Mouse (Mus musculus) olfactory bulb, adult 2 months (tissue): ENCODE results near the gene Hpca.

Experiments
- CTCF ChIP-seq: fragments of 200-500 bp; IDR thresholded peaks from 2 replicates; pipeline ENCODE4 v1.5.1; 2012; ENCODE audit warnings: low read depth, mild to moderate bottlenecking, low read length, moderate library complexity; ENCODE audit not compliant: insufficient read depth
- POLR2A ChIP-seq: fragments of 200-500 bp; IDR thresholded peaks from 2 replicates; pipeline ENCODE4 v1.6.1; 2012; ENCODE audit warnings: mild to moderate bottlenecking, low read depth, low read length, moderate library complexity; ENCODE audit not compliant: insufficient read depth

DNA sequence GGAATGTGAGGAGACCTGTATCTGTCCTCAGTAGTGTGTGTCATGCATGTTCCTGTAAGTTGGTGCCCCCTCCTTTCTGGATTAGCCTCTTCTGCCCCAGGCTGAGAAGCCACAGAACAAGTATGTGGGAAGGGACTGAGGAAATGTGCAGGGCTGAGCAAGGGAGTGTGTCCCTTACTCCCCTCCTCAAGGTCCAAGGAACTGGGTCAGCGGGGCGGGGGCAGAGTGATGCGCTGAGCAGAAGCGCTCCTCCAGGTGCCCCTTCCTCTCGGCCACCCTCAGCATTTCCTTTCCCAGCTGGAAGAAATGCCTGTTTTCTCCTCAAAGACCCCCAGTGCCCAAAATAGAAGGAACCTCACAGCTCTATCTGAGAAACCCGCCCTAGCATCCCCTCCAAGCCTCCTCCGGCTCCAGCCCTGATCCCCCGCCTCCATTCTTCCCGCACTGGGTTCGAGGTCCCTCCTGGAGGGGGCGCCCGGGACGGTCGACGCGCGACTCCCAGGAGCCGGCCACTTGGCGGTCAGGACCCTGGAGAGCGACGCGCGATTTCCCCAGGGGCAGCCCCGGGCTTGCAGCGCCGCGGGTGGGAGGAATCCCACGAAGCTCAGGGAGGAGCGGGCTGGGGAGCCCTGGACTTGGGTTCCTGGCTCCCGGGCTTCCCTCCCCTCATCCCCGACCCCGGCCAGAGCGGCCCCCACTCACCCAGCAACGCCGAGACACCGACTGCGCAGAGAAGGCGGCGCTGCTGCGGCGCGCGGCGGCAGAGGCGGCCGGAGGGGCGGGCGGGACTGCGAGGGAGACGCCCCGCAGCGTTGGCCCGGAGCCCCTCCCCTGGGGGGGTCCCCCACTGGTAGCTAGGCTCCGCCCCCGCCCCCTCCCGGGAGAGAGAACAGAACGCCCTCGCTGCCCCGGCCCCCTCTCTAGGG lies 1.1 kb downstream of the Hpca start:
- no peak for TF ChIP-seq CTCF
- TF ChIP-seq POLR2A = no peak
